Mouse (Mus musculus) left cerebral cortex, adult 18-20 months (tissue): ENCODE data around the gene Zdhhc20. TPM values are rescaled to one million over a fixed set of nuclear protein-coding genes. Genes with fewer than 3 reads are reported as not detected.
"Not testable (repeated sequence)": the region's sequence is repeated elsewhere in the genome, so short reads cannot be mapped to it uniquely, and the experiment has no call there.

Experiments
- DNase-seq, 2 experiments: peaks; one replicate each; pipeline ENCODE4 v3.0.0; 2021 to 2022; ENCODE audit warnings: low spot score in 2 of 2, mixed read lengths in 1 of 2
- total RNA-seq, 2 experiments: library from RNA; stranded (reverse); gene quantifications; 2 replicates each; pipeline ENCODE4 v1.2.3; 2021

Gene Zdhhc20
- total RNA-seq, 2 experiments from 2014 or later = 34.7 to 38.0 TPM

- no peak for DNase-seq
Measured at GRCm38 (mm10) chr14:57894346-57894745, 4.3 kb upstream of the Zdhhc20 start.

GRCm38 (mm10) chr14:57892961-57893360 lies 2.9 kb upstream of the Zdhhc20 start:
- DNase-seq = no peak

GRCm38 (mm10) chr14:57889541-57890010 lies 500 bp downstream of the Zdhhc20 start:
- DNase-seq = peak in 1 of 2 experiments; percentile 31

GRCm38 (mm10) chr14:57887171-57887570 lies 2.9 kb downstream of the Zdhhc20 start:
- DNase-seq = no peak

GRCm38 (mm10) chr14:57886032-57886431 lies 4.0 kb downstream of the Zdhhc20 start:
- no peak for DNase-seq

- no peak for DNase-seq
Measured at GRCm38 (mm10) chr14:57883341-57883740, 6.7 kb downstream of the Zdhhc20 start.

GRCm38 (mm10) chr14:57882720-57883119 lies 7.4 kb downstream of the Zdhhc20 start:
- no peak for DNase-seq

GRCm38 (mm10) chr14:57881793-57882192 lies 8.3 kb downstream of the Zdhhc20 start:
- DNase-seq = peak in 1 of 2 experiments; percentile 23

GRCm38 (mm10) chr14:57881074-57881473 lies 9.0 kb downstream of the Zdhhc20 start:
- no peak for DNase-seq

GRCm38 (mm10) chr14:57877921-57878320 lies 12.2 kb downstream of the Zdhhc20 start:
- no peak for DNase-seq

- no peak for DNase-seq
Measured at GRCm38 (mm10) chr14:57866676-57867276, 23.3 kb downstream of the Zdhhc20 start.

- no peak for DNase-seq
Measured at GRCm38 (mm10) chr14:57865256-57865655, 24.8 kb downstream of the Zdhhc20 start.

GRCm38 (mm10) chr14:57863129-57863528 lies 26.9 kb downstream of the Zdhhc20 start:
- DNase-seq = no peak

- no peak for DNase-seq
Measured at GRCm38 (mm10) chr14:57861987-57862412, 28.1 kb downstream of the Zdhhc20 start.

GRCm38 (mm10) chr14:57859520-57859919 lies 30.6 kb downstream of the Zdhhc20 start:
- no peak for DNase-seq

- no peak for DNase-seq
Measured at GRCm38 (mm10) chr14:57858601-57859000, 31.5 kb downstream of the Zdhhc20 start.

- not testable (repeated sequence) for DNase-seq
Measured at GRCm38 (mm10) chr14:57856037-57856436, 34.0 kb downstream of the Zdhhc20 start.

GRCm38 (mm10) chr14:57852961-57853360 lies 37.1 kb downstream of the Zdhhc20 start:
- no peak for DNase-seq

GRCm38 (mm10) chr14:57850330-57850729 lies 39.7 kb downstream of the Zdhhc20 start:
- no peak for DNase-seq

- DNase-seq = no peak
Measured at GRCm38 (mm10) chr14:57848646-57849045, 41.4 kb downstream of the Zdhhc20 start.

GRCm38 (mm10) chr14:57848061-57848460 lies 42.0 kb downstream of the Zdhhc20 start:
- DNase-seq = not testable (repeated sequence)

GRCm38 (mm10) chr14:57844535-57844934 lies 45.5 kb downstream of the Zdhhc20 start:
- no peak for DNase-seq

GRCm38 (mm10) chr14:57835157-57835556 lies 54.9 kb downstream of the Zdhhc20 start:
- no peak for DNase-seq
